Mouse (Mus musculus) liver, postnatal 0 days (tissue): Measurements from ENCODE around the gene Stx4a.

Source experiments
- CTCF ChIP-seq: sonication (generic); IDR thresholded peaks from 2 replicates; pipeline ENCODE4 v1.5.1; 2016; ENCODE audit warnings: antibody characterized with exemption, low read depth
- EP300 ChIP-seq: IDR thresholded peaks from 2 replicates; pipeline ENCODE4 v1.6.1; 2016; ENCODE audit warnings: antibody characterized with exemption, low read depth, mild to moderate bottlenecking

DNA sequence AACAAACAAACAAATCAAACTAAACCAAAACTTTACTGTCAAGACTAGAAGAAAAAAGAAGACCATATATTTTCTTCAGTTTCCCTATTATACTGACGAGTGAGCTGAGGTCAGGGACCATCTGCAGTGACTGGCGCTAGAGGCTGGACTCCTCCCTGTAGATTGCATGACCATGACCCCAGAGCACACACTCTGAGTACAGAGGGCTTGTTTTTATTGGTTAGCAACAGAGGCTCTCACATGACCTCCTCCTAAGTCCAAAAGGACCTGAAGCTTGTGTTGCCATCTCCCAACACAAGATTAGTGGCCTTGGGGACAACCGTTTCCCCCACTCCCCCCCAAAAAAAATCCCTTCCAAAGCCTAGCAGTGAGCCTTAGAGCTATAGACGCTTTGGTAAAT lies 10.3 kb upstream of the Stx4a start:
- no peak for TF ChIP-seq CTCF
- TF ChIP-seq EP300 = peak; percentile 52
